Mouse (Mus musculus) thymus, adult 2 months (tissue): Measurements from ENCODE around the gene Cracr2a.

Experiments used
- CTCF ChIP-seq: fragments of 200-500 bp; IDR thresholded peaks from 2 replicates; pipeline ENCODE4 v1.5.1; 2012; ENCODE audit warnings: mild to moderate bottlenecking, control low read depth, low read length, moderate library complexity, borderline replicate concordance; ENCODE audit not compliant: control insufficient read depth, poor library complexity, insufficient read depth; ENCODE audit errors: extremely low read depth
- POLR2A ChIP-seq: fragments of 200-500 bp; IDR thresholded peaks from 2 replicates; pipeline ENCODE4 v1.6.1; 2012; ENCODE audit warnings: mild to moderate bottlenecking, low read length, control low read depth, moderate library complexity; ENCODE audit not compliant: control insufficient read depth, poor library complexity, insufficient read depth; ENCODE audit errors: extremely low read depth

DNA sequence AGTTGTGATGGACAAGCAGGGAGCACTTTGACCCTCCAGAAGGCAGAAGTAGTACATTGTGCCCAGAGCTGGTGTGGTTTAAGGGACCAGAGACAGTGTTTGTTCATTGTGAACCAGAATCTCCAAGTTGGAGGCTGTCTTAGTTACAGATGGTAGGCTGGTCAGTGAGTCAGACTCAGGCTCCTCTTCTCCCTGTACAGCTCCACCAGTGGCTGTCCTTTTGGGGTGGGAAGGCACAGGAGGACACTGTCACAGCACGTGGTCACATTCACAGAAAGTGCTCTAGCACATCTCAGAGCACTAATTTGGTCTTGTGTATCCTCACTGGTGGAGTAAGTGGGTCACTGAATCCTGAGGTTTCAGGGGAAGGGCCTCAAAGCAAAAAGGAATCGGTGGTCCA is 68.1 kb downstream of the Cracr2a start:
- TF ChIP-seq POLR2A, result no peak
- TF ChIP-seq CTCF, result no peak
